Mouse (Mus musculus) lung, postnatal 25 days (tissue): ENCODE results near the gene Stard7.
"Not testable (repeated sequence)": the region's sequence is repeated elsewhere in the genome, so short reads cannot be mapped to it uniquely, and the experiment has no call there.

Experiments used
- DNase-seq: peaks from one replicate; pipeline ENCODE4 v3.0.0; 2022; ENCODE audit warnings: low spot score

The Stard7 gene

DNA sequence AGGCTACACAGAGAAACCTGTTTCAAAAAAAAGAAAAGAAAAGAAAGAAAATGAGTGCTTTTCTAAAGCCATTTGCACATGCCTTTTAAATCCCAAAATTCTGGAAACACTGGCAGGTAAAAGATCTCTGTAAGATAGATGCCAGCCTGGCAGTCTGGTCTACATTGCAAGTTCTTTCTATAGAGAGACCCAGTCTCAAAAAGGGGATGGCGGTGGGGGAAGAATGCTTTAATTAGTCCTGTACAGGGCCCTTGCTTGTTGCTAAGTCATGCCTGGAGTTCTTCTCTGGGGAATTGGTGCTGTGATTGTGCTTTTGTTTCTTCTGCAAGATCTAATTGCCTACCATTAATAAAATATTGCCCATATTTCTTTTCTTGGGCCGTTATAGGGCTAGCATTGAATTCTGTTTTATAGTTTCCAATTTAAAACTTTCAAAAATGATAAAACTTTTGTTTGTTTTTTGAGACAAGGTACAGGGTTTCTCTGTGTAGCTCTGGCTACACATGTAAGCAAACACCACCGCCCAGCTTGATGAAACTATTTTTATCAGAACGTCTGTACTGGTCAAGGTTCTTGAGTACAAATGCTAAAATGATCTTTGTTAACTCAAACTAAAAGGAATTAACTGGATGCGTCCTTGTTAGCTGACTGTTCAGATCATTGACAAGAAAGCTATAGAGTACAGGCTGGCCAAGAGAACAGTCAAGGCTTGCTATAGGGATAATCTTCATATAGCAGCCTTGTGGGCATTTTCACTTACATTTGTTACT, 5.7 kb downstream of the Stard7 start:
- no peak for DNase-seq

DNA sequence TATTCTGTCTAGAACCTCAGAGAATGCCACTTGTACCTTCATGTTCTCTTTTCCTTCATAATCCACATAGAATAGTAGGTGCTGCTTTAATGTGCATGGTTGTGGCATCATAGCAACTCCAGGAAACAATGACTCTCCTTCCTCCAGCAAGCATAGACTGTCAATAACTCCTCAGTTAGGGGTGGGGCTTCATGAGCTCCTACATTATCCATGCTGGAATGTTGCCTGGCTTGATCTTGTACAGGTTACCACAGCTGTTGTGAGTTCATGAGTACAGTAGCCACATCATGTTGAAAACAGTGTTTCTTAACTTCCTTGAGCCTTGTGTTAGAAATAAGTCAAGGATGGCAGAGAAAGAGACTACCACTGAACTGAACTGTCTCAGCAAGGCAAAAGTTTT, 8.1 kb downstream of the Stard7 start:
- DNase-seq, result no peak

DNA sequence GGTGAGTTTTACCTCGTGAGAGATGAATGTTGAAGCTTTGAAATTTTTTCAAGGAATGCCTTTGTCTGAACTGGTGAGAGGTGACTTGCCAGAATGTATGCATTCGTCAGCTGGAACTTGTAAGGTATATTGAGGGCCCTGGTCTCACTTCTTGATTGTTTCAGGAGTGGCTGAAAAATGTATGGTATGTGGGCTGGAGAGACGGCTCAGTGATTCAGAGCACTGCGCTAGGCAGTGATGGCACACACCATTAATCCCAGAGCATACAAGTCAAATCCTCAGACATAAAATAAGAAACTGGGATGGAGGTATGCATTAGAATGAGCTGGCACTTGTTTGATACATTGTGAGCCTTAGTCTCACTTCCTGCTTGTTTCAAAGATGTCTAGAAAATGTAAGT, 22.2 kb downstream of the Stard7 start:
- DNase-seq, result no peak

DNA sequence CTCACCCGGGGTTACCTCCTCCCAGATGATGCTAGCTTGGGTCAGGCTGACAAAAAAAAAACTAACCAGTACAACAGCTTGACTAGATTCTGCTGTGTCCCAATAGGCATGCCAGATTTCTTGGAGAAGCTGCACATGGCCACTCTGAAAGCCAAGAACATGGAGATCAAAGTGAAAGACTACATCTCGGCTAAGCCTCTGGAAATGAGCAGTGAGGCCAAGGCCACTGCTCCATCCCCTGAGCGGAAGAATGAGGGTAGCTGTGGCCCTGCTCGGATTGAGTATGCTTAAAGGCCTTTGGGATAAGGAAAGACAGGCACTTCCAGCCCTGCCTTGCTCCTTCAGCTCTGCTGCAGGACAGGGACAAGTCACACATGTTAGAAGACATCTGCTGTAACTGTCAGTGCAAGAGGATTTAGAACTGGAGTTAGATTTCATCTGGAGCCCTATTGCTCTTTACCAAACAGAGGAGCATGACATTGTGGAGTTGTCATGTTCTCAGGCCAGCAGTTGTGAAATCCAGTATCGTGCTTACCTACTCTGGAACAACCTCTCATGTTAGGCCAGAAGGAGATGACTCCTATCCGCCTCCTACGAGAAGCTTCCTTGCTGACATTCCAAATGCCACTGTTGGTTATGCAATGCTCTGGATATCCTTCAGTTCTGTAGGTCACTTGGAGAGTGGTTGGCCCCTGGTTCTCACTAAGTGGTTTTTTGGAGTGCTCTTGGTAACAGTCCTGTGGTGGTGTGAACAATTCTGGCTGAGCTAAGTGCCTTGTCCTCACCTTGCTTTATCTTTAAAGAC, 27.2 kb downstream of the Stard7 start:
- DNase-seq, result peak; percentile 39

DNA sequence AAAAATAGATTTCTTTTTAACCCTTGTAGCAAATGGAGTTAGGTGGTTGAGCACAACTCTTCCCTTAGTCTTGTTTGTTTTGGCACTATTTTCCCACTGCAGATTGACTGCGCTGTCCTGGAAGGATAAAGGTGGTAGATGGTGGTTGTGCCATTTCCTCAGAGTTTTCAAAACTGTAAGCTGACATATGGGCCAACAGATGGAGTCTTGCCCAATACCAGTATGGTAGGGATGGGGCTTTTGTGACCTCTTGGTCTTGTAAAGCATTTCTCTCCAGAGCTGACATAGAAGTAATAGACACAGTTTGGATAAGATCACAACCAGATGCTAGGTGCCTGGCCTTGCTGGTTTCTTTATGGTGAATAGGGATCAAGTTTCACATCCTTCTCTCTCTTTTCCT, 28.0 kb downstream of the Stard7 start:
- no peak for DNase-seq

DNA sequence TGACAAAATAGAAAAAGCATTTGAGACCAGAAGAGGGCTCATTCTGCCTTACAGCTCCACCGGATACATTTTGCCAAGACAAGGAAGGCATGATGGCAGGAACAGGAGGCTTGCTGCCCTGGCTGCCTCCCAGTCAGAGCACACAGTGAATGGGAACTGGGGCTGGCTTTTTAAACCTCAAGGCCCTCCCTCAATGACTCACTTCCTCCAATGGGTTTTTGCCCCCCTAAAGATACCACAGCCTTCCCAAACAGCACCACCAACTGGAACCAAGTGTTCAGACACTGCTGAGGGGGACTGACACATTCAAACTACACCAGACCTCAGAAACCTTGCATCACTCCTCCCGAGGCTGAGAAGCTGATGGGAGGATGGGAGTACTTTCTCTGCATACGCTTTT, 30.7 kb downstream of the Stard7 start:
- DNase-seq, result no peak

DNA sequence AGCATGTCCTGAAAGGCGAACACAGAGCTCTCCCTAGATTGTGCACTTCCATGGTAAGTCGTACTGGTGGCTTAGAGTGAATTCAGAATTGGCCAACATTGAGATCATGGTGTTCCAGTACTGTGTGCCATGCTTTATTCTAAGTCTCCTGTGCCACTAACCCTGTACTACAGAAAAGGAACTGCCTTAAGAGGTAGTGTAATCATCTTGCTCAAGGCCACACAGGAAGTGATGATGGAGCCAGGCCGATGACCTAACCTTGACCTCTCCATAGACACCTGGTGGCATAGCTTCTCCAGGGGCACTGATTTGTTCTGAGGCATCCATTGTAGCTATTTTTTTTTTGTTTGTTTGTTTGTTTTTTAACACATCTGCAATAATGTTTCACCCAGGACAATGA, 31.9 kb downstream of the Stard7 start:
- DNase-seq, result no peak

DNA sequence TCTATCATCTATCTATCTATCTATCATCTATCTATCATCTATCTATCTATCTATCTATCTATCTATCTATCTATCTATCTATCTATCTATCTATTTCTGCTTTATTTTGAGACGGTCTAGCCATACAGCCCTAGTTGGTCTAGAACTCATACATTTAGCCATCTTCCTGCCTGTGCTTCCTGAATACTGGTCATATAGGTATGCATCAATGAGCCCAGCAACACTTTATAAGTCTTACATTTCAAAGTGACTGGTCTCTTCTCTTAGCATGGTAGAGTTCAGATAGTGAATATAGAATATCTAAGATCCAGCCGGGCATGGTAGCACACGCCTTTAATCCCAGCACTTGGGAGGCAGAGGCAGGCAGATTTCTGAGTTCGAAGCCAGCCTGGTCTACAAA, 34.2 kb downstream of the Stard7 start:
- DNase-seq, result not testable (repeated sequence)

DNA sequence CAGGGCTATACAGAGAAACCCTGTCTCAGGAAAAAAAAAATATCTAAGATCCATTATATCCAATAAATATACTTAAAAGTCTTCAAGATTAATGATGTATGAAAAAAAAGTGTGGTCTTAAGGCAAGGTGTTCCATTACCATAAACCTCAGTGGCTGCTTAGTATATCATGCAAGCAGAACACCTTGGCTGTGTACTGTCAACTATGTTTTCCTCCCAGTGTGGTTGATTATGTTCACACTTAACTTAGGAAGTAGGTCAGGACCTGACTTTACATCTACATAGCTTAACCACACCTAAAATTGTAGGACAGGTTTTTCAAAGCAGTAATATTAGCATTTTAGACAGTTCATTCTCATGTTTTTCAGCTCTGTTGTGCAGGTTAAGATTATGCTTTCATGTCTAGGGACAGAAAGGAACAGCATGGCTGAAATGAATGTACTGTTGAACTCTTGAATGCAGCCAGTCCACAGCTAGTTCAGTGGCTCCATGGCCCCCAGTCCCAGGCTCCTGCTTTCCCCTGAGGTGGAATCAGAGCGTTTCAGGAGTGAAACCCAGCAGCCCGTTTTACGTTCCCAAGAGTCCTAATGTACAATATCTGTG, 34.7 kb downstream of the Stard7 start:
- no peak for DNase-seq

DNA sequence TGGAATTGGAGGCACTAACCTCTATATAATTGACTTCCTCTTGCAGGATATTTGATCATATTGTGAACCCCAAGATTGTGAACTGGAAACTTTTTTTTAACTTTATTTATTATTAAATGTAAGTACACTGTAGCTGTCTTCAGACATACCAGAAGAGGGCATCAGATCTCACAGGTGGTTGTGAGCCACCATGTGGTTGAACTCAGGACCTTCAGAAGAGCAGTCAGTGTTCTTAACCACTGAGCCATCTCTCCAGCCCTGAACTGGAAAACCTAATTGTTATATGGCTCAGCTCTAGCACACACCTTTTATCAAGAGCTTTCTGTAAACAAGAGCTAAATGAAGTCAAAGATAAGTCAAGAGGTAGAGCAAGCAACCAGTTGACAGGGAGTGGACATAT, 36.1 kb downstream of the Stard7 start:
- no peak for DNase-seq

DNA sequence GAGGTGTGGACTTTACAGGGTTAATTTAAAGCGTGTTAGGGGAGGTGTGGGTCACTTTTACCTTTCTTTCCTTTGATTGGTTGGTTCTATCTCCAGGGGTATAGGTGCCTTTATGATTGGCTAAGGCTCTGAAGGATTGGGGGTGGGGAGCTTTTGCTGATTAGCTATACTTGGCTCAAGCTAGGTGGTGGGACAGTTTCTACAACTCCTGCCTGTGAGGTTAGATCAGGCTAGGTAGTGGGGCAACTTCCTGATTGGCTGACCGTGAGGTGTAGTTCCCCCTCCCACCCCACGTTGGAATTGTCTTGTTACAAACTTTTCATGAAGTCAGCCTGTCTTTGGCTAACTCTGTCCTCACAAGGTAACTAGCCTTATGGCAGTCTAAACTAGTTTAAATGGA, 37.2 kb downstream of the Stard7 start:
- no peak for DNase-seq

DNA sequence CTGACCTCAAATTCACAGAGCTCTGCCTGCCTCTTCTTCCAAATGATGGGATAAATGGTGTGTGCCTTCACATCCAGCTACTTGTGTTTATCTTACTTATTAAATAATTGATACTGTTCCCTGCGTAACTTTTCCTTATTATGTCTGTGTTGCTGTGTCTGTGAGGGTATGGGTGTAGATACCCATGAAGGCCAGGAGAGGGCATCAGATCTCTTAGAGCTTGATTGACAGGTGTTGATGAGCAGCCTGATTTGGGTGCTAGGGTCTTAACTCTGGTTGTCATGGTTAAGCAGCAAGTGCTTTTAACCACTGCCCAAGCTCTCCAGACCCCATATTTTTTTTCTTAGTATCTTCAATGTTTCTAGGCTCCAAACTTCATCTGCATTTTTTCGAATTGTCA, 38.6 kb downstream of the Stard7 start:
- DNase-seq, result no peak

DNA sequence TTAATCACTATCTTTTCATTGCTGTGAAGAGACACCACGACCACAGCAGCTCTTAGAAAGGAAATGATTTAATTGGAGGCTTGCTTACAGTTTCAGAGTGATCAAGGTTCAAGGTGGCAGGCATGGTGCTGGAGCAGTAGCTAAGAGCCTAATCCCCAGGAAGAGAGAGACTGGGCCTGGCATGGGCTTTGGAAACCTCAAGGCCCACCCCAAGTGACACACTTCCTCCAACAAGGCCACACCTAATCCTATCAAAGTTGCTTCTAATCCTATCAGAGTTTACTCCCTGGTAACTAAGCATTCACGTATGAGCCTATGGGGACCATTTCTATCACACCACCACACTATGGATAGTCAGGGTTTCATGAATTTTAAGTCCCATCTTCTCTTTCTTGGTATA, 40.2 kb downstream of the Stard7 start:
- no peak for DNase-seq

DNA sequence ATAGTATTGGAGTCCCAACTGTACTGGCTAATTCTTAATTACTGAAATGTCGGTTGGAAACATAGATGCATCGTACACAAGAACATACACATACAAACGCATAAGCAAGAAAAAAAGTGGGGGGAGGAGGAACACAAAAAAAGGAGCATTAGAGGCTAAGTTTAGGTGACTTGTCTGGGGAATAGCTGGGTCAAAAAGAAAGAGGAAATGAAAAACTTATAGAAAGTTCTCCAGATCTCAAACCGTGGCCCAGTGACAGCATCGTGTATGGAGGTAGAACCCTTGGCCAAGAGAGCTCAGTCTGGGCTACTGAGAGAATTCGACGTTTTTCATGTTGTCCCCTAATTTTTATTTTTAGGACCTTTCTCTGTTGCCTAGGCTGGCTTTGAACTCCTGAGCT, 40.7 kb downstream of the Stard7 start:
- DNase-seq, result no peak

DNA sequence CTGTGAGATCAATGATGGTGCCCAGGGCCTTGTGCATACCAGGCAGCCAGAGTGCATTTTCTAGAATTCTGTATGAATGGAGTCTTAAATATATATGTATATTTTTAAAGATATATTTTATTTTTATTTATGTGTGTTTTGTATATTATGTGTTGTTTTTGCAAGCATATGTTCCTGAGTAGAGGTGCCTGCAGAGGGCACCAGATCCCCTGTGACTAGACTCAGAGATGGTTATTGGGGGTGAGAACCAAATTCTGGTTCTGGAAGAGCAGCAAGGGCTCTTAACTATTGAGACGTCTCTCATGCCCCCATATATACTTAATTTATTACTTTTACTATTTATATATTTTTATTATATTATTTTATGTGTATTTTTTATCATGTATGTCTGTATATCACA, 41.2 kb downstream of the Stard7 start:
- DNase-seq, result no peak

DNA sequence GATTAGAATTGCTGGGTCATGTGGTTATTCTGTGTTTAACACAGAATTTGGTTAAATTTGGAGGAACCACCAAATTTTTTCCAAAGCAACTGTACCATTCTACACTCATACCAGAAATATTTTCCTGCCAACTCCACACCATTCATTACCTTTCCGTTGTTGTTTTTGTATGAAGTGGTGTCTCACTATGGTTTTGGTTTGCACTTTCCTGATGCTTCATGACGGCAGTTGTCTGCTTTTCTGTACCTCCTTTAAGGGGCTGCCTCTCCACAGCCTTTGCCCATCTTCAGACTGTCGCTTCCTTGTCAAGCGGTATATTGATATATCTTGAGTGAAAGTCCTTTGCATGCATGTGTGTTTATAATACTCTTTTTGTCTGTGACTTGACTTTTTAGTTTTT, 42.8 kb downstream of the Stard7 start:
- no peak for DNase-seq

DNA sequence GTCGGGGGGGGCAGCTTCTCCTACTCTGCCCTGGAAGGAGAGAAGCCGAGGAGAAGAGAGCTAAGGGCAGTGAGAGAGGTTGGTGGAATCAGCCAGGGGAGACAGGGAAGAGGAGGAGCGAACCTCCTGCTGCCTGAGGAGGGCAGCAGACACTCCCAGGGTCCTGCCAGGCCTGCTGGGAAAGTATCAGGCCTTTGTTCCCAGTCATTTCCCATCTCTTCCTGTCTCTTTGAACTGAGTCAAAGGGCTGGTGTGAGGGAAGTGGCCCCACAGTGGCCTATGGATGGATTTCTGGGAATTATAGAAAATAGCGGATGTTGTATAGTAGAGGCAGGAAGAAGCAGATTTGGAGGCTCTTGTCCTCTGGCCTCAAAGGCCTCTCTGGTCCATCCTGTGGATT, 43.9 kb downstream of the Stard7 start:
- no peak for DNase-seq

DNA sequence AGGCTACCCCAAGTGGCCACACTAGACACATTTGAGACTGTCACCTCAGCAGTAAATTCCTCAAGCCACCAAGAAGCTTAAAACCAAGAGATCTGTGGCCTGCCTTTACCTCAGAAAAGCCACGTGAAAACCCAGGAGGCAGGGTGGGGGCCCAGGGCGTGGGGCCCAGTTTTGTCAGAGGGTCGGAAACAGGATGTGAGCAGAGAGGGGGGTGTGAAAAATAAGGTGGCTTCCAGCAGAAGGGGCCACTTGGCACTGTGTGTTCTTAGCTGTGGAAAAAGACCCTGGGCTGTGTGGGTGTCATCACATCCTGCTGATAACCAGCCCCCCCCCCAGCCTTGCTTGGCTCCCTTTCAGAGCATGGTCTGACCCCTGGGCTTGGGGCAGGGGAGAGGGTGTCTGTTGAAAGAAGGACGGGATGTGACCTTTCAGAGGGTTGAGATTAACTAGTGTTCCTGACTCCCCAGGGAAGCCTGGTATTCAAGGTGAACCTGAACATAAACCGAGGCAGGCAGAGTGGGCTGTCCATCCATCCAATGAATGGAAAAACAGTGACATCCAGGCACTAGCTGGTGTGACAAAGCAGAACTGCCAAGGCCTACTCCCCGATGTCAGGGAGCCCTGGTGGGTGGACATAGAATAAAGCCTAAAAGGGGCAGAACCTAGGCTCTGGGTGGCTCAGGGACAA, 44.6 kb downstream of the Stard7 start:
- DNase-seq, result peak; percentile 51

DNA sequence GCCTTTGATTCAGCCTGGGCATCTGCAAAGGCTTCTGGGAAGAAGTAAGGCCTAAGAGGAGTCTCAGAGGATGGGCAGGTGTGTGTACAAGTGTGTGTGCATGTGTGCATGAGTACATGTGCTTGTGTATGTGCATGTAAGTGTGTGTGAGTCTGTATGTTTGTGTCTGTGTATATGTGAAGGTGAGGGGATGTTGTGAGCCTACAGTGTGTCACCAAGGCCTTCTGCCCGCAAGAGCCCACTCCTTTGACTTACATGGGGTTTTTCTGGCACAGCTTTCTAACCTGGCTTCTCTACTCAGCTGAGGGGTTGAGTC, 45.1 kb downstream of the Stard7 start:
- DNase-seq, result no peak

DNA sequence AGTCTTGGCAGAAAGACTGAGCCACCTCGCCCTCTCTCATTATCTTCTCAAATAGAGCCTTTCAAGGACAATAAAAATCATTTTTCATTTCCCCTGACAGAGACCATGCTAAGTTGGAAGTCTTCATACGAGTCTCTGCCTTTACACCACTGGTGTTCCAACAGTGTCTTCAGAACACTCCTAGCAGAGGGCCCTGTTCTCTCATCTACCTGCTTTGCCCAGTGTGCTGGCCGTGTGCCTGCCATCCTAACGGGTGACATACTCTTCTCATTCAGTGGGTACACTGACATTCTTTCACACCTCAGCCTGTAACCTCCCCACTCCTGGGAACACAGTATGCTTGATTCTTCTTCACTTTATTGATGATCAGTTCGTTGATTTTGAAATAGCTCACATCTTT, 46.4 kb downstream of the Stard7 start:
- DNase-seq, result no peak

DNA sequence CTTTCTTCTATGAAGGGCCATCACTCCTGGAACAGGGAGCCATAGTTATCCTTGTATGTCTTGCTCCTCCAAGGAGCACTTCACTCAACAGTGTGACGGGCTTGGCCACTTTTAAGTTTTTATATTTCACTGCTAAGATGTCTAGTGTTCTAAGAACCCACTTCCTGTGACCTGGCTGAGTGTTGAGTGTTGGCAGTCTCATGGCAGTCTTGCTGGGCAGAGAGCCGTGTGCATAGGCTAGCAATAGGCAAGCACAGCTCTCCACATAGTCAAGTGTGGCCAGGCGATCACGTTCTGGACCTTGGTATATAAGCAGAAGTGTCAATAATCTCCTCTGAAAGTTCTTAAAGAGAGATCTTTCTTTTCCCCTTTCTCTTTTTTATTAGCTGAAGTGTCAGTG, 48.1 kb downstream of the Stard7 start:
- no peak for DNase-seq

DNA sequence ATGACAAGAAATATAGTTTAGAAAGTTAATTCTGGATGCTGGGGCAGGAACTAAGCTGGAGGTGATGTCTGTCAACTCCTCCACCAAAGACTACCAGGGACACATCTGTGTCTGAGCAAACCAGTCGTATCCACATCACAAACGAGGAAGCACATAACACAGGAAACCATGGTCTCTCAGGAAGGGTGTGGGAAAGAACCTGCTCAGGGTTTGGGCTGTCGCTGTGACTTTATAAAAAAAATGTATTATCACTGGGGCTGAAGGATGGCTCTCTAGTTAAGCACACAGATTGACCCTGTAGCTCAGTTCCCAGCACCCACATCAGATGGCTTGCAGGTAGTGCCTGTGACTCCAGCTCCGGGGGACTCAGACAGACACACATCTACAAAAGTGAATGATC, 49.1 kb downstream of the Stard7 start:
- no peak for DNase-seq
